Mouse (Mus musculus): ENCODE results near the gene Susd2.

DNA sequence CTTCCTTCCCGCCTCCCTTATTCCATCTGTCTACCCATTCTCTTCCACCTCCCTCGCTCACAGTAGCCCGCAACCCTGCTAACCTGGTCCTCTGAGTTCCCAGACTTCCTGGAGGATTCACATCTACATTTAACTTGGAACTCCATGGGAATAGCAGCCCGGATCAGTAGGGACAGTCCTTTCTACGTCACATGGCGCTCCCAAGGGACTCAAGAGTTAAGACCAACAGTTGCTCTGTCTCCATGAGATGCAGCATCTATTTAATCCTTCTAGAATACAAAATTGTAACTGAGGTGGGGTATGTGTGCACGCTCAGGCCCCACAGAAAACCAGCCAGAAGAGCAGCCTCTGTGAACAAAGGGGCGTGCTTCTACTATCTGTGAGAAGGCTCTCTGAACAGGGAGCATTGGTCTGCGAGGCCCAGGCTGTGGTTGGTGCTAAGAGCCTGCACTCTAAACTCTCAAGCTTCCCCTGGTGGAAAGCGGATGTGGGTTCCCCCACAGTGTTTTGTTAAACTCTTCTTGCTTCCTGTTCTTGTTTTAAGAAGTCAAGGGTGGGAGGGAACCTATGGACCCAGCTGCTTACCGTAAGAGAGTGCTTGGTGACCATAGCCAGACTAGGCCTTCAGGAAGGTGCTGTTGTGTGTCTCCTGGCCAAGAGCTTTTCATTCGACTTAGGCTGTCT, 52.5 kb downstream of the Susd2 start:
- no peak for TF ChIP-seq GATA1 (IDR thresholded peaks at IDR 0.05; ENCODE audit: borderline replicate concordance, low read length)
- TF ChIP-seq FLI1 (IDR thresholded peaks at IDR 0.05; ENCODE audit: low read length): peak; percentile 69; the same call in 1 of the 2 replicates
